Mouse (Mus musculus) bone marrow, adult 2 months (tissue): ENCODE measurements around the gene Txndc8.

Source experiments
- CTCF ChIP-seq: fragments of 200-500 bp; IDR thresholded peaks from 2 replicates; pipeline ENCODE4 v1.5.1; 2011; ENCODE audit warnings: low read length, control low read depth; ENCODE audit not compliant: control insufficient read depth, insufficient read depth
- POLR2A ChIP-seq: fragments of 200-500 bp; IDR thresholded peaks from 2 replicates; pipeline ENCODE4 v1.6.1; 2011; ENCODE audit warnings: low read depth, mild to moderate bottlenecking, control low read depth, low read length, borderline replicate concordance; ENCODE audit not compliant: control insufficient read depth

GRCm38 (mm10) chr4:58009024-58009423 is at the start of gene Txndc8:
- TF ChIP-seq POLR2A (no peak), CTCF (no peak)
